ENCODE assay signal across 8 mouse cellular contexts in genomic region chr7:47133331-47133730, GRCm38 (mm10). TPM values are rescaled to one million over a fixed set of nuclear protein-coding genes. Genes with fewer than 3 reads are reported as not detected.
DNase-seq lines count a peak whose midpoint lies in the region; ATAC-seq and TF ChIP-seq lines count a peak whose summit lies in the region.

Gene Ptpn5 (minus strand): TSS chr7:47133684.

- ATAC-seq in kidney, embryonic 14.5 days (ENCODE audit: low FRiP score, low TSS enrichment): no peak
- ATAC-seq in embryonic facial prominence, embryonic 13.5 days (ENCODE audit: insufficient number of reproducible peaks, insufficient read depth, low FRiP score, low TSS enrichment, low read depth): no peak
- ATAC-seq in intestine, postnatal 0 days: no peak
- 0 out of 2 replicates have a peak, but pooled peaks have one; percentile 6 for ATAC-seq in midbrain, embryonic 16.5 days
- no peak for ATAC-seq in granulocyte monocyte progenitor cell, adult 5-6 weeks (replicated peaks; ENCODE audit: poor library complexity, severe bottlenecking)

- no peak for TF ChIP-seq CTCF in intestine, postnatal 0 days (IDR thresholded peaks at IDR 0.05; ENCODE audit: low read depth)

- WGBS in kidney, embryonic 14.5 days: 8% methylated on average over 13 of the region's 13 CpGs
- WGBS in embryonic facial prominence, embryonic 13.5 days: 2% methylated on average over 13 of the region's 13 CpGs
- 14% methylated on average over 13 of the region's 13 CpGs for WGBS in intestine, postnatal 0 days
- WGBS in midbrain, embryonic 16.5 days: 1% methylated on average over 13 of the region's 13 CpGs

- no peaks in the 10 kb centered on the region for H3K36me3 ChIP-seq in kidney, embryonic 14.5 days (ENCODE audit: control insufficient read depth, insufficient read depth, low read length)
- no peaks in the 10 kb centered on the region for H3K36me3 ChIP-seq in embryonic facial prominence, embryonic 13.5 days
- no peaks in the 10 kb centered on the region for H3K36me3 ChIP-seq in intestine, postnatal 0 days (ENCODE audit: control insufficient read depth, insufficient read depth)
- no peaks in the 10 kb centered on the region for H3K36me3 ChIP-seq in midbrain, embryonic 16.5 days (ENCODE audit: control insufficient read depth, insufficient read depth, low read length)

- peak within 1 kb of the TSS; percentile 61 for H3K9ac ChIP-seq in kidney, embryonic 14.5 days (ENCODE audit: low read depth, low read length)
- peak within 1 kb of the TSS; percentile 71 for H3K9ac ChIP-seq in embryonic facial prominence, embryonic 13.5 days
- H3K9ac ChIP-seq in intestine, postnatal 0 days (ENCODE audit: low read depth, low read length): no peak within 1 kb of the TSS
- H3K9ac ChIP-seq in midbrain, embryonic 16.5 days (ENCODE audit: low read depth, low read length): peak within 1 kb of the TSS; percentile 94

- H3K27me3 ChIP-seq in kidney, embryonic 14.5 days (ENCODE audit: control insufficient read depth, insufficient read depth, low read length): peaks cover 42% of the 10 kb centered on the region
- H3K27me3 ChIP-seq in embryonic facial prominence, embryonic 13.5 days: peaks cover 73% of the 10 kb centered on the region
- H3K27me3 ChIP-seq in intestine, postnatal 0 days (replicated peaks; ENCODE audit: control insufficient read depth, insufficient read depth, low read length): peaks cover 39% of the 10 kb centered on the region
- H3K27me3 ChIP-seq in midbrain, embryonic 16.5 days (ENCODE audit: control insufficient read depth, insufficient read depth, low read depth, low read length): no peaks in the 10 kb centered on the region

- H3K4me3 ChIP-seq in kidney, embryonic 14.5 days (ENCODE audit: low read length): peak within 1 kb of the TSS; percentile 69
- H3K4me3 ChIP-seq in embryonic facial prominence, embryonic 13.5 days: peak within 1 kb of the TSS; percentile 64
- H3K4me3 ChIP-seq in intestine, postnatal 0 days (ENCODE audit: low read depth, low read length): peak within 1 kb of the TSS; percentile 37
- peak within 1 kb of the TSS; percentile 85 for H3K4me3 ChIP-seq in midbrain, embryonic 16.5 days (ENCODE audit: low read depth, low read length)

- no peaks in the 10 kb centered on the region for H3K9me3 ChIP-seq in kidney, embryonic 14.5 days (ENCODE audit: control insufficient read depth, low read length)
- H3K9me3 ChIP-seq in embryonic facial prominence, embryonic 13.5 days: no peaks in the 10 kb centered on the region
- H3K9me3 ChIP-seq in intestine, postnatal 0 days (ENCODE audit: control insufficient read depth): no peaks in the 10 kb centered on the region
- H3K9me3 ChIP-seq in midbrain, embryonic 16.5 days (replicated peaks; ENCODE audit: control insufficient read depth, low read length, poor library complexity, severe bottlenecking): no peaks in the 10 kb centered on the region

- no peak within 1 kb of the TSS for H3K27ac ChIP-seq in kidney, embryonic 14.5 days (ENCODE audit: low read depth, low read length)
- no peak within 1 kb of the TSS for H3K27ac ChIP-seq in embryonic facial prominence, embryonic 13.5 days
- H3K27ac ChIP-seq in intestine, postnatal 0 days (ENCODE audit: low read depth, low read length): no peak within 1 kb of the TSS
- peak within 1 kb of the TSS; percentile 93 for H3K27ac ChIP-seq in midbrain, embryonic 16.5 days (ENCODE audit: low read length)

- no peaks in the 10 kb centered on the region for H3K4me1 ChIP-seq in kidney, embryonic 14.5 days (ENCODE audit: control insufficient read depth, insufficient read depth, low read length)
- peaks cover 13% of the 10 kb centered on the region for H3K4me1 ChIP-seq in embryonic facial prominence, embryonic 13.5 days
- no peaks in the 10 kb centered on the region for H3K4me1 ChIP-seq in intestine, postnatal 0 days (replicated peaks; ENCODE audit: control insufficient read depth, insufficient read depth, low read length)
- H3K4me1 ChIP-seq in midbrain, embryonic 16.5 days (ENCODE audit: control insufficient read depth, insufficient read depth, low read length): peaks cover 26% of the 10 kb centered on the region

- peak within 1 kb of the TSS; percentile 99 for H3K4me2 ChIP-seq in kidney, embryonic 14.5 days (replicated peaks; ENCODE audit: low read depth, low read length)
- H3K4me2 ChIP-seq in embryonic facial prominence, embryonic 13.5 days: peak within 1 kb of the TSS; percentile 100
- H3K4me2 ChIP-seq in intestine, postnatal 0 days (replicated peaks; ENCODE audit: low read depth): peak within 1 kb of the TSS; percentile 71
- H3K4me2 ChIP-seq in midbrain, embryonic 16.5 days (ENCODE audit: low read length): peak within 1 kb of the TSS; percentile 77

- DNase-seq in kidney, postnatal 25 days: no peak
- DNase-seq in thymus, postnatal 36 days: no peak
- DNase-seq in ovary, postnatal 36 days (ENCODE audit: low spot score): no peak

RNA-seq across cellular contexts. Expression of gene Ptpn5, which starts in this region (rescaled TPM):
- 0.57 and 0.91 TPM in 2 replicates for polyA plus RNA-seq in kidney, embryonic 14.5 days (2014; fragmentation: Nextera tagmentation; extraction: Ambion mirVana)
- 0.61 and 1.5 TPM in 2 replicates for polyA plus RNA-seq in embryonic facial prominence, embryonic 13.5 days (2015; fragmentation: Nextera tagmentation; extraction: Ambion mirVana)
- polyA plus RNA-seq in intestine, postnatal 0 days (2015; fragmentation: Nextera tagmentation; extraction: Ambion mirVana): 0.48 and 0.69 TPM in 2 replicates
- 179 and 194 TPM in 2 replicates for polyA plus RNA-seq in midbrain, embryonic 16.5 days (2015; fragmentation: Nextera tagmentation; extraction: Ambion mirVana)
- not detected in 2 replicates for total RNA-seq in granulocyte monocyte progenitor cell, adult 5-6 weeks (2014; fragmentation: Nextera tagmentation)
- total RNA-seq in granulocyte monocyte progenitor cell, adult 5-6 weeks (2017): not detected in 2 replicates

Comparison
In these comparisons a context has a peak if more than half of its experiments do, and no peak if none do; other contexts are left out.
1. RNA of gene Ptpn5 (polyA plus RNA-seq): 179 to 194 TPM in midbrain, embryonic 16.5 days; 0.61 to 1.5 TPM in embryonic facial prominence, embryonic 13.5 days, 0.48 to 0.69 TPM in intestine, postnatal 0 days and 0.57 to 0.91 TPM in kidney, embryonic 14.5 days; every median in the first group is over 10 times any median in the second.
2. Peak in every context shown above with its lines, with median percentiles within 50 percentile points of each other: H3K4me2 ChIP-seq and H3K4me3 ChIP-seq.